Mouse (Mus musculus) MEL-GATA-1-ER (cell line): Measurements from ENCODE around the gene Xylt1.

Experiments used
- DNase-seq: peaks from one replicate; pipeline ENCODE4 v3.0.0-alpha.2; 2012; ENCODE audit warnings: low read depth; ENCODE audit errors: extremely low read depth

The Xylt1 gene

GRCm38 (mm10) chr7:117380418-117381187 is at the start of gene Xylt1:
TSS of gene Xylt1 (plus strand) at chr7:117380979.
- DNase-seq = peak; percentile 29

GRCm38 (mm10) chr7:117333936-117334335 is 46.8 kb upstream of the Xylt1 start:
- no peak for DNase-seq

GRCm38 (mm10) chr7:117356316-117356715 is 24.5 kb upstream of the Xylt1 start:
- no peak for DNase-seq

GRCm38 (mm10) chr7:117357425-117358194 is 23.2 kb upstream of the Xylt1 start:
- no peak for DNase-seq

GRCm38 (mm10) chr7:117361281-117361680 is 19.5 kb upstream of the Xylt1 start:
- DNase-seq = no peak

- DNase-seq = no peak
Observed at GRCm38 (mm10) chr7:117362493-117362892, 18.3 kb upstream of the Xylt1 start.

- no peak for DNase-seq
Observed at GRCm38 (mm10) chr7:117368647-117369289, 12.0 kb upstream of the Xylt1 start.

- DNase-seq = no peak
Observed at GRCm38 (mm10) chr7:117369290-117369941, 11.4 kb upstream of the Xylt1 start.

- peak; percentile 36 for DNase-seq
Observed at GRCm38 (mm10) chr7:117375886-117376309, 4.9 kb upstream of the Xylt1 start.

GRCm38 (mm10) chr7:117377138-117377537 is 3.6 kb upstream of the Xylt1 start:
- DNase-seq = no peak

GRCm38 (mm10) chr7:117380036-117380417 is 752 bp upstream of the Xylt1 start:
- DNase-seq = no peak

GRCm38 (mm10) chr7:117381188-117381981 is 606 bp downstream of the Xylt1 start:
- DNase-seq = no peak

- no peak for DNase-seq
Observed at GRCm38 (mm10) chr7:117382006-117382405, 1.2 kb downstream of the Xylt1 start.

GRCm38 (mm10) chr7:117383147-117383940 is 2.6 kb downstream of the Xylt1 start:
- peak; percentile 71 for DNase-seq

GRCm38 (mm10) chr7:117386376-117386775 is 5.6 kb downstream of the Xylt1 start:
- DNase-seq = no peak

- DNase-seq = peak; percentile 23
Observed at GRCm38 (mm10) chr7:117388284-117388988, 7.7 kb downstream of the Xylt1 start.

- DNase-seq = peak; percentile 34
Observed at GRCm38 (mm10) chr7:117389048-117389447, 8.3 kb downstream of the Xylt1 start.

GRCm38 (mm10) chr7:117392863-117393569 is 12.2 kb downstream of the Xylt1 start:
- DNase-seq = peak; percentile 22

- peak; percentile 87 for DNase-seq
Observed at GRCm38 (mm10) chr7:117393976-117394375, 13.2 kb downstream of the Xylt1 start.
